Mouse (Mus musculus) gastrocnemius, postnatal 10 days (tissue): ENCODE data around the gene Fcgr4. TPM values are rescaled to one million over a fixed set of nuclear protein-coding genes. Genes with fewer than 3 reads are reported as not detected.

Source experiments
- DNase-seq: peaks from one replicate; pipeline ENCODE4 v3.0.0; 2021; ENCODE audit warnings: mixed read lengths
- total RNA-seq, 2 experiments: library from RNA; stranded (reverse); gene quantifications; 2 replicates each; pipeline ENCODE4 v1.2.3; 2021

Fcgr4 gene
- total RNA-seq, 2 experiments from 2014 or later = 0.19 to 0.41 TPM

GRCm38 (mm10) chr1:171011733-171012132 lies 7.0 kb upstream of the Fcgr4 start:
- DNase-seq = no peak

GRCm38 (mm10) chr1:171016676-171017356 lies 1.9 kb upstream of the Fcgr4 start:
- DNase-seq = no peak

GRCm38 (mm10) chr1:171017468-171018158 lies 1.1 kb upstream of the Fcgr4 start:
- DNase-seq = no peak

DNA sequence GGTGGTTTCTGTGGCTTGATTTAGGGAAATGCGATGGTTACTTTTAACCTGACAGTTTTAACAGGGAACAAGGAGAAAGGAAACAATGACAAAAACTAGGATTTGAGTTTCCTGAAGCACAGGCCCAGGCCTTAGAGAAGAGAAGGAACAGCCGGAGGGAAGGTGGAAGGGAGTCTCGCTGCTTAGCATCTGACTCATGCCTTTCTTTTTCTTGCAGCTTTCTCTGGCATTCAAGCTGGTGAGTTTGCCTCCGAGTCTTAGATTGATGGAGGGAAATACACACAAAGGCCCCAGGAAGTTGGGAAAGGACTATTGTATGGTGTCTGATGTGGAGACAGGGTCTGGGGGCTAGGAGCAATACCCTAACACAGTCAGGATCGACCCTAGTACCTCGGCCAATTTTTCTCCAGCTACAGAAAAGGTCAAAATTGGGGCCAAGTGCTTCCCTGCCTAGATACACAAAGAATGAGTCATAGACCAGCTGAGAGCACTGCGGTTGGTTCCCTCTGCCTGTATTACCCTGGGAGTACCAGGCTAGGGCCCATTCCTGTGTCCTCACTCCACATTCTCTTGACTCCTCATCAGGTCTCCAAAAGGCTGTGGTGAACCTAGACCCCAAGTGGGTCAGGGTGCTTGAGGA lies 711 bp downstream of the Fcgr4 start:
- no peak for DNase-seq

DNA sequence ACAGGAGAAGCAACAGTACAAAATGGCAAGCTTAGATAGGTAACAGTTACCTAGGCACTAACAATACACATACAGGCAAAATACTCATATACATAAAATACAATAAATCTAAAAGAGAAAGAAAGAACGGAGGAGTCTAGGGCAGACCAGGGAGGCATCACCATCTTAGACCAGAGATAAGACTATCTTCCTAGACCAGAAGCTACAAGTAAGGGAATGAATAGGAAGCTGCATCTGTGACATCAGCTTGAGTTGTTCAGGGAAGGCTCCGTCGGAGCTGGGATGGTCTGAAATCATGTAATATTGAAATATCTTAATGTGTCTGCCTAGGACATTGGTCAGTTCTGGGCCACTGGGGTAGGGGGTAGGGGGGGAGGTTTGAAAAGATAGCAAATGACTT lies 13.0 kb downstream of the Fcgr4 start:
- DNase-seq = no peak

DNA sequence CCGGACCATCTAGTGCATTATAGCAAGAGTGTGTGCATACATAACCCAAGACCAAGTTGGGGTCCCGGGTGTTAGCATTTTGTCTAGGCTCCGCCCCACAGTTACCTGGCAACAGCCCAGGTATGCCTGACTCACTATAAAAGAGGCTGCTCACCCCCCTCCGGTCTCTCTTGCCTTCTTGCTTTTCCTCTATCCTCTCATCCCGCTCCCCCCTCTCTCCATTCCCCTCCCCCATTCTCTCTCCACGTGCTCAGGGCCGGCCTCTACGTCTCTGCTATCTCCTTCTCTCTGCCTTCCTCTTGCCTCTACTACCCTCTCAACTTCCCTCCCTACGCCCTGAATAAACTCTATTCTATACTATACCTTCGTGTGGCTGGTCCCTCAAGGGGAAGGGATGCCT lies 14.0 kb downstream of the Fcgr4 start:
- DNase-seq = no peak

GRCm38 (mm10) chr1:171033196-171033595 lies 14.5 kb downstream of the Fcgr4 start:
- DNase-seq = no peak

- peak; percentile 73 for DNase-seq
These were observed 15.0 kb downstream of the Fcgr4 start for GRCm38 (mm10) chr1:171033756-171034155.

DNA sequence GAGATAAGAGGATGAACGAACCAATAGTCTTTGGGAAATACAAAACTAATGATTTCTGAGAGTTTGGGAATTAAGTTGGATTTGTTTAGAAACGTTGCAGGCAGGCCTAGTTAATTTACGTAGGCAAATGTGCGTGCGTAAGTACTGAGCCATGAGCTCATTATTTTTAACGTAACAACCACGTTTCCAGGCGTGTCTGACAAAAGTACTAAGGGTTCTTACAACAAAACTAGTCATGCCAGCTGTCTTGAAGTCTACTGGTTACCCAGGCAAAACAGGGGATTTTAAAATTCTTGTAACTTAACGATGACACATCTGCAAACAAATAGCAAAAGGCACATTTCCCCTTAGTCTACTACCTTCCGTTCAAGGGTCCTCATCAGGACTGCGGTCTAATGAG lies 15.5 kb downstream of the Fcgr4 start:
- no peak for DNase-seq

GRCm38 (mm10) chr1:171035611-171036010 lies 16.9 kb downstream of the Fcgr4 start:
- no peak for DNase-seq

DNA sequence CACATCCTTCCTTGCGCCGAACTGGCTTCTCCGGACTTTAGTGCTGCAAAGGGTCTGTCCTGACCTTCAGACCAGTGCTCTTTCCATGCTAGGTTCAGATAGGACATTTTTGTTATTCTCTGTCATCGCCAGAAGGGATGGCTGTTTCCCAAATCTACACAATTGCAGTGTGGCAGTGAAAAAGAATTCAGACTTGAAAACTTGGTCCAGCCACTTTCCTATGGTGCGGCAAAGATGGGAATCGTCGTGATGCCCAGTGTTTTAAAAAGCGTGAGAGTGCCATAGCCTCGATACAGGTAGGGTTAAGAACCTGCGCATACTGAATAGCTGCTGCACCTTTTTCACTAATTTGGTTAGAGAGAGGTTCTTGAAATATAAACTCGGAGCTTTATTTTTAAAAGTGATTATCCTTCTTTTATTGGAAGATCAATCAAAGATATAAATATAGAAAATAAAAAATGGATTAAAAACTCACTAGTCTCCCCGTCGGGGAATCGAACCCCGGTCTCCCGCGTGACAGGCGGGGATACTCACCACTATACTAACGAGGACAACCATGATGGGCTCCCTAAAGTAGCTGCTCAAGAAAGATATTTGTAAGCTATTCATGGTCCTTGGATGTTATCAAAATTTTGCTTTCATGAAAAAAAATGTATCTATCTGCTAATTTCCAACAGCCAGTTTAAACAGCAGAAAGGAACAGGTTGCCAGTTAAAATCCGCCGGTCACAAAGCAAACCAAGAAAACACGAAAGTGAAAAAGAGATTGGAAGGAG lies 18.0 kb downstream of the Fcgr4 start:
- DNase-seq = peak; percentile 50

DNA sequence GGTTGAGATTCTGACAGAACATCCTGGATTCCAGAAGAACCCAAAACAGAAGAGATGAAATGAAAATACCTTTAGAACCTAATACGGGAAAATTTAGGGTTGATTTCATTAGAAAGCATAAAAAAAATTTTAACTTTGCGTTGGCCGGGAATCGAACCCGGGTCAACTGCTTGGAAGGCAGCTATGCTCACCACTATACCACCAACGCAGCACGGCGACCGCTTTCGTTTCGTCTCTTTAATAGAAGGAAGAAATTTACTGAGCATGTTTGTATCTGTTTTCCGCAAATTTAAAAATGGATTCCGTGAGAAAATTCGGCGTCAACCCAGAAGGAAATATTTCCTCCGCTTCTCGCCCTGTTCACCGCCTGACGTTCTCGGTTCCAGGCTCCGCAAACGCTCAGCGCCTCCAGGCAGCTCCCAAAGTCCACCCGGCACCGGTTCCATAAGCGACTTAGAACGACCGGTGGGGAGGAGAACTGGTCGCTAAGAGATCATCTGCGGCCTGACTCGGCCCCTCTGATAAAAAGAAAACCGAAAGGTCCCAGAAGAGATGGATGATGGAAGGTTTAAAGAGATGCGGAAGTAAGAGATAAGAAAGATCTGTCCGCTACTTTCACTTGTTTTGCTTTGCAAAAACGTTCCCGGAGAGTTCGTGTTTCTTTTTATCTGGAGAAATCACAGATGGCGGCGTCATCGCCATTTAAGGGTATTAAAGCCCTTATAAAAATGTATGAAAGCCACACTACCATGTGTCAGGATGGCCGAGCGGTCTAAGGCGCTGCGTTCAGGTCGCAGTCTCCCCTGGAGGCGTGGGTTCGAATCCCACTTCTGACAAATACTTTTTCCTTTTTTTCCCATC lies 19.4 kb downstream of the Fcgr4 start:
- DNase-seq = peak; percentile 73

DNA sequence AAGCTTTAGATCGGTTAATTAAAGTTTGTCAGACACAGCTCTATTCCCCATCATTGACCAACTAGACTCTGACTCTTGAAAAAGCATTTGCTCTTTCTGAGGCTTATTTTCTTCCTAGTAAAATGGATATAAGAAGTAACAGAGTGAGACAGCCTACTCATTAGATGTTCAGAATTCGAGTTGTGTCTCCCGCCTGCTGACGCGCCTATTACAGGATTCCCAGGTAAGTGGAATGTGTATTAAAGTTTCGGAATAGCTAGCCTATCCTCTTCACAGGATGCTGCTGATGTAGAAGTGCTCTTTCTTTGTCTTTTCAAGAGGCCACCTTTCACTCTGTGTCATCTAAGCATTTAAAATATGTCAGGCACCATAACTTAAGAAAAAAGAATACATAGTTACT lies 20.4 kb downstream of the Fcgr4 start:
- no peak for DNase-seq

GRCm38 (mm10) chr1:171039880-171040279 lies 21.2 kb downstream of the Fcgr4 start:
- no peak for DNase-seq

DNA sequence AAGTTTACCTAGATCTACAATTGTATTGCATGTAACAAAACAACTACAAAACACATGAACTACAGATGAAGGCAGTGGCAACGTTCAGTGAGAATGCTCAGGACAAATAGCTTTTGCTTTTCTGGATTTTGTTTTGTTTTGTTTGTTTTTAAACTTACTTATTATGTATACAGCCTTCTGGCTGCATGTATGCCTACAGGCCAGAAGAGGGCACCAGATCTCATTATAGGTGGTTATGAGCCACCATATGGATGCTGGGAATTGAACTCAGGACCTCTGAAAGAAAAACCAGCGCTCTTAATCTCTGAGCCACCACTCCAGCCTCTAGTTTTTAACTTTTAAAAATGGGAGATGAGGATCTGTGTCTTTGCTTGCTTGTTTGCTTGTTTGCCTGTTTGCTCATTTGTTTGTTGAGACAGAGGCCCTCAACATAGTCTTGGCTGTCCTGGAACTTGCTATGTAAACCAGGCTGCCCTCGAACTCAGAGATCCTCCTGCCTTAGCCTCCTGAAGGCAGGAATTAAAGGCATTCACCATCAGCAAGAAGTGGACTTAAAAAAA lies 25.0 kb downstream of the Fcgr4 start:
- no peak for DNase-seq

- DNase-seq = peak; percentile 89
These were observed 25.8 kb downstream of the Fcgr4 start for GRCm38 (mm10) chr1:171044365-171045078.

GRCm38 (mm10) chr1:171045079-171045465 lies 26.4 kb downstream of the Fcgr4 start:
- no peak for DNase-seq

DNA sequence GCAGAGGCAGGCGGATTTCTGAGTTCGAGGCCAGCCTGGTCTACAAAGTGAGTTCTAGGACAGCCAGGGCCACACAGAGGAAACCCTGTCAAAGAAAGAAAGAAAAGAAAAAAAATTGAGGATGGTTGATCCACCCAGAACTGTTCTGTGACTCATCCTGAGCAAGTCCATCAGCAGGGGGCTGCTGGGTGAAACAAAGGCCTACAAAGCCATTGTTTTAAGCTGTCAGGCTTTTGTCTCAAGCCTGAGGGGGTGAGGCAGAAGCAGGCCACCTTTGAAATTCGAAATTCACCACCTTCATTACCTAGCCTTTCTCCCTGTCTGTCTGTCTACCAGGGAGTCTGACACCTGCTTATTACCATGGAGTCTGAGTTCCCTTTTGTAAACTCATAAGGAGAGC lies 27.8 kb downstream of the Fcgr4 start:
- DNase-seq = no peak

DNA sequence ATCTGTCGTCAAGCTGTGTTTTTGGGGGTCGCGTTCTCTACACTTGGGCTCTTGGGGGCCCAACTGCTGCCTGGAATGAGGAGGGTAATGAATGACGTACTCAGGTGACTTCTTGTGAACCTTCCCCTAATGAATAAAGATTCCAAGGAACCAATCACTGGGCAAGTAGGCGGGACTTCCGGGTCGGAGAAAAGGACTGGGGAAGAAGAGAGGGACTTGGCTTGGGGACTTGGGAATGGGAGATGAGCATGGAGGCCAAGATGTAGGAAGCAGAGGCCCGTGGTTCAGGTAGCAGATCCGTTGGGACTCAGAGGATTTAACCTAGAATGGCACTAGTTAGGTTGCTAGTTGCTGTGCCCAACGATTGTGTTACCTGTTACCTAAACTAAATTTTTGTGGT lies 30.5 kb downstream of the Fcgr4 start:
- no peak for DNase-seq

DNA sequence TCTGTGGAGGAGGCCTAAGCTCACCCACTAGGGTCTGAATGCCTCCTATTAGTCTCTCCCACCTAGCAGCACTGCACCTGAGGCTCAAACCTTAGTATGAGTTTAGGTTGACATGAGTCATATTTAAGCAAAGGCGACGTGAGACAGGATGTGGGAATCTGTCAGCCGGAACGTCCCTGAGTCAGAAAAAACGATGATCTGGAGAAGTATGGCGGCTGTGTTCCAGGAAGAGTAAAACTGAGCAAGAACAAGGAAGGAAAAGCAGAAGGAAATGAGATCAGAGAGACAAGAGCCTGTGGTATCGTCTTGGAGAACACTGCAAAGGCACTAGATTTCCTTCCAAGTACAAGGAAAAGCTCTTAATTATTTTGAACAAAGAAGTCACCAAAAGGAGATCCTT lies 32.1 kb downstream of the Fcgr4 start:
- no peak for DNase-seq

DNA sequence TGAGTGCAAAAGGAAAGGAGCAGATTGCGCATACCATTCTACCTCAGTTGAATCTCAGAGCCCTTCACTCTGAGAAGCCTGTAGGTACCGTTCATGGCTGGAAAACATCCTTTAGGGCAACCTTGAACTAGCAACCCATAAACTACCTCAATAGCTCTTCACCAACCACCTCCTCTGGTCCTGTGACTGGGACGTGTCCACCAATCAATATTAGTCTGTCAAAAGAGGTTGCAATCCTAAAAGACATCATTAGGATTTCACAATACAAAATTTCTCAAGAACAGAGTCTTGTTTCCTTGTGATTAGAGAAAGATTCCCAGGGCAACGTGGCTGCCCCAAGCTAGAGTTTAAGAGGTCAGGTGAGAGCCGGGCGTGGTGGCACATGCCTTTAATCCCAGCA lies 34.6 kb downstream of the Fcgr4 start:
- DNase-seq = no peak
